Mouse (Mus musculus): ENCODE results near the gene Camp. TPM values are rescaled to one million over a fixed set of nuclear protein-coding genes. Genes with fewer than 3 reads are reported as not detected.
A peak's percentile ranks its signal among the peaks of the same experiment; 100 is the strongest.

Camp gene
- total and polyA plus RNA-seq, 3 experiments, result 0.13 TPM; not detected in 2

DNA sequence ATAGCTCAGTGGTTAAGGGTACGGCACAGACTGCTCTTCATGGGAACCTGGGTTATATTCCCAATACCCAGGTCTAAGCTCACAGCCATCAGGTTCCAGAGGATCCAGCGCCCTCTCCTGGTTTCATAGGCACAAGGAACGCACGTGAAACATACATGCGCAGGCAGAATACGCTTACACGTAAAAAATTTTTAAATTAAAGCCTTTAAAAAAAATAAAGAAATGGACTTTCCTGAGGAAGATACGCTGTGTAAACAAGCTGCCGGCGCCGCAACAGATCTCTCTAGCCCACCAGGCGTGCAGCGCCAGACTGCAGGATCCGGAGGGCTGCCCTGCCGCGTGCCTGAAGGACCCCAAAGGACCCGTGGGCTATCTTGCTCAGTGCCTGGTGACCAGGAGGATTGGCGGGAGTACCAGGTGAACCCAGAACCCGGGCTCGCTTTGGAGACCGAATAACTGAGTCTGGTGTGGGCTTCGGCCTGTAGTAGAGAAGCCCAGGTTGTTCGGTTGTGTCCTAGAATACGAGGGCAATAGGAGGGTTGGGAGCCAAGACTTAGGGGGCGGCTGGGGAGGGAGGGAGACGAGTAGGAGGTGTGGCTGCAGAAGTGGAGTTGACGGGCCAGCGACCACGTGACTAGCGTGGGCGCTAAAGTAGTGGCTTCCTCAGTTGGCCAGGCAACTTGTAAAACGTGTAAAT is 16.9 kb downstream of the Camp start, which contains the start of gene Nme6 (continued):
- TF ChIP-seq USF2 (IDR thresholded peaks at IDR 0.05; ENCODE audit: borderline replicate concordance in 1 of 2, insufficient read depth in 1 of 2, low read depth in 1 of 2, low read length in 2 of 2), result peak; percentile 48 to 79; a peak in 3 of 4 replicates
- TF ChIP-seq E2F4 (IDR thresholded peaks at IDR 0.05; ENCODE audit: borderline replicate concordance, low read depth, low read length), result no peak; the same call in 1 of the 2 replicates

DNA sequence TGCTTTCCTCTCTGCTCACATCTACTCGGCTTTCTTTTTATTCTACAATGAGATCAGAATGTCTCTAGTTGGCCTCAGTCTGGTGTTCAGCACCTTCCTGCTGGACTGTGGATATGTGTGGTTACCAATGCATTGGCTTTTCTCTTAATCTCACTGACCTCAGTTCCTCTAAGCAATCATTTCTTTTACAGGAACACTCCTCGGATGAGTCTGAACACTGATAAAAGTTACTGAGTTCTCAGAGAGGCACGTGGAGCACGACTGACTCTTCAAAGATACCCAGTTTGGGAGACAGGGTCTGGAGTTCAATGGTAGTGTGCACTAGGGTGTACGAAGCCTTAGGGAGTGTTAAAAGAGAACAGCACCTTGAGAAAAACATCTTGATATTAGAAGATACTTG is 23.2 kb downstream of the Camp start:
- H3K27ac ChIP-seq (ENCODE audit: control insufficient read depth, low read depth, low read length), result peak overlapping the region; percentile 53
- peak; percentile 60 for DNase-seq (ENCODE audit: low read depth, low spot score)
- no peak overlapping the region for H3K9ac ChIP-seq (ENCODE audit: control insufficient read depth, low read depth, low read length, poor library complexity, severe bottlenecking)
- no peak overlapping the region for H3K4me3 ChIP-seq (ENCODE audit: control insufficient read depth in 1 of 2, insufficient read depth in 1 of 2, low read depth in 2 of 2, low read length in 2 of 2)
- peaks cover 12 to 16% of the 10 kb centered on the region in 2 experiments for H3K4me1 ChIP-seq (ENCODE audit: control insufficient read depth in 1 of 2, insufficient read depth in 2 of 2, low read length in 2 of 2)
- no peaks in the 10 kb centered on the region for H3K27me3 ChIP-seq (ENCODE audit: control insufficient read depth in 1 of 2, insufficient read depth in 2 of 2, low read length in 2 of 2)
- no peaks in the 10 kb centered on the region for H3K9me3 ChIP-seq (replicated peaks; ENCODE audit: insufficient read depth, low read length)
- no peaks in the 10 kb centered on the region for H3K79me2 ChIP-seq (ENCODE audit: control insufficient read depth, insufficient read depth, low read length, poor library complexity)
- peak; percentile 58; the same call in 1 of the 2 replicates for TF ChIP-seq MAX (IDR thresholded peaks at IDR 0.05; ENCODE audit: low read length)
- peak; percentile 57 for TF ChIP-seq MXI1 (IDR thresholded peaks at IDR 0.05; ENCODE audit: low read depth, low read length)
- peak; percentile 76; the same call in 1 of the 2 replicates for TF ChIP-seq MYC (IDR thresholded peaks at IDR 0.05; ENCODE audit: low read depth, low read length)
- no peak for TF ChIP-seq MAZ (IDR thresholded peaks at IDR 0.05; ENCODE audit: low read depth, low read length)
- TF ChIP-seq HCFC1 (IDR thresholded peaks at IDR 0.05; ENCODE audit: low read depth, low read length), result peak; percentile 10; the same call in 1 of the 2 replicates
- no peak for TF ChIP-seq MAFK (IDR thresholded peaks at IDR 0.05; ENCODE audit: borderline replicate concordance, low read depth, low read length)
- peak; percentile 64; the same call in 1 of the 2 replicates for TF ChIP-seq TCF12 (IDR thresholded peaks at IDR 0.05; ENCODE audit: low read depth, low read length)
- peak; percentile 78; the same call in 1 of the 2 replicates for TF ChIP-seq BHLHE40 (IDR thresholded peaks at IDR 0.05; ENCODE audit: borderline replicate concordance, low read depth, low read length)
- TF ChIP-seq USF1 (IDR thresholded peaks at IDR 0.05; ENCODE audit: low read depth, low read length), result peak; percentile 13; the same call in 1 of the 2 replicates
- 0 out of 2 replicates have a peak, but pooled peaks have one; percentile 22 for TF ChIP-seq GATA1 (IDR thresholded peaks at IDR 0.05; ENCODE audit: low read depth, low read length)
- TF ChIP-seq GABPA (IDR thresholded peaks at IDR 0.05; ENCODE audit: low read depth, low read length), result no peak
- peak in 1 of 2 experiments; percentile 31; a peak in 2 of 4 replicates for TF ChIP-seq EP300 (IDR thresholded peaks at IDR 0.05; ENCODE audit: low read depth in 1 of 2, low read length in 2 of 2)
- peaks cover 0 to 20% of the 10 kb centered on the region in 2 experiments; a peak in 2 of 4 replicates for H3K36me3 ChIP-seq (ENCODE audit: control insufficient read depth in 1 of 2, insufficient read depth in 2 of 2, low read length in 2 of 2)

DNA sequence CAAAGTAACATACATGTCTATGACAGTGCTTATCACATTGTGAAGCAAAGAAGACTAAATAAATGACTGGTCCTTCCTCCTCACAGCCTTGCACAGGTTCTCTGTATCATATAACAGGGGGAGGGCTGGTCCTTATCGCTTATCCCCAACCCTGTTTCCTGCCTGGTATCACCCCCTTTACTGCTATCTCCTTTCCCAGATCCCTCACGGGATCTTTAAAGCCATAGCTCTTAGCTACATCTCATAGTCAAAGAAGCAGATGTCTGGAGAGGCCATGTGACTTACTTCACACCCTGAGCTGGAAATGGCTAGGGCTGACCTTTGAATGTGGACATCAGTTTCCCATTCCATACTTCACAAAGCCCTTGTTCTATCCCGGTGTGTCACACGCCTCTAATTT is 23.7 kb downstream of the Camp start:
- peaks cover 0 to 20% of the 10 kb centered on the region in 2 experiments; a peak in 2 of 4 replicates for H3K36me3 ChIP-seq (ENCODE audit: control insufficient read depth in 1 of 2, insufficient read depth in 2 of 2, low read length in 2 of 2)
- H3K79me2 ChIP-seq (ENCODE audit: control insufficient read depth, insufficient read depth, low read length, poor library complexity), result no peaks in the 10 kb centered on the region
- H3K27ac ChIP-seq (ENCODE audit: control insufficient read depth, low read depth, low read length), result peak overlapping the region; percentile 53
- no peak overlapping the region for H3K4me3 ChIP-seq (ENCODE audit: control insufficient read depth in 1 of 2, insufficient read depth in 1 of 2, low read depth in 2 of 2, low read length in 2 of 2)
- peaks cover 12 to 16% of the 10 kb centered on the region in 2 experiments for H3K4me1 ChIP-seq (ENCODE audit: control insufficient read depth in 1 of 2, insufficient read depth in 2 of 2, low read length in 2 of 2)
- no peaks in the 10 kb centered on the region for H3K27me3 ChIP-seq (ENCODE audit: control insufficient read depth in 1 of 2, insufficient read depth in 2 of 2, low read length in 2 of 2)
- H3K9me3 ChIP-seq (replicated peaks; ENCODE audit: insufficient read depth, low read length), result no peaks in the 10 kb centered on the region
- no peak overlapping the region for H3K9ac ChIP-seq (ENCODE audit: control insufficient read depth, low read depth, low read length, poor library complexity, severe bottlenecking)
- peak; percentile 69 for DNase-seq (ENCODE audit: low read depth, low spot score)
- TF ChIP-seq USF2 (IDR thresholded peaks at IDR 0.05; ENCODE audit: borderline replicate concordance in 1 of 2, insufficient read depth in 1 of 2, low read depth in 1 of 2, low read length in 2 of 2), result peak in 1 of 2 experiments; percentile 45; a peak in 1 of 4 replicates
- TF ChIP-seq KAT2A (conservative IDR thresholded peaks at IDR 0.05; ENCODE audit: low read depth, low read length), result 0 out of 2 replicates have a peak, but pooled peaks have one; percentile 9
- no peak for TF ChIP-seq RAD21 (IDR thresholded peaks at IDR 0.05; ENCODE audit: low read depth, low read length)
- no peak for TF ChIP-seq UBTF (IDR thresholded peaks at IDR 0.05; ENCODE audit: borderline replicate concordance, insufficient read depth, low read depth, low read length)
- TF ChIP-seq TCF12 (IDR thresholded peaks at IDR 0.05; ENCODE audit: low read depth, low read length), result peak; percentile 98
- TF ChIP-seq EP300 (IDR thresholded peaks at IDR 0.05; ENCODE audit: low read depth in 1 of 2, low read length in 2 of 2), result peak; percentile 83 to 91
- TF ChIP-seq MYC (IDR thresholded peaks at IDR 0.05; ENCODE audit: low read depth, low read length), result no peak
- TF ChIP-seq MXI1 (IDR thresholded peaks at IDR 0.05; ENCODE audit: low read depth, low read length), result peak; percentile 65
- peak; percentile 97 for TF ChIP-seq GATA1 (IDR thresholded peaks at IDR 0.05; ENCODE audit: low read depth, low read length)
- peak; percentile 72 for TF ChIP-seq TAL1 (IDR thresholded peaks at IDR 0.05; ENCODE audit: low read length)
- peak; percentile 68 for TF ChIP-seq MAX (IDR thresholded peaks at IDR 0.05; ENCODE audit: low read length)
- TF ChIP-seq ZC3H11A (IDR thresholded peaks at IDR 0.05; ENCODE audit: low read depth, low read length), result no peak; the same call in 1 of the 2 replicates
- TF ChIP-seq ZNF384 (IDR thresholded peaks at IDR 0.05; ENCODE audit: low read depth, low read length), result no peak
- TF ChIP-seq JUND (IDR thresholded peaks at IDR 0.05; ENCODE audit: low read depth, low read length), result no peak
- peak; percentile 96 for TF ChIP-seq BHLHE40 (IDR thresholded peaks at IDR 0.05; ENCODE audit: borderline replicate concordance, low read depth, low read length)
- no peak for TF ChIP-seq NELFE (IDR thresholded peaks at IDR 0.05; ENCODE audit: low read depth, low read length)
- TF ChIP-seq MAZ (IDR thresholded peaks at IDR 0.05; ENCODE audit: low read depth, low read length), result no peak
- TF ChIP-seq MAFK (IDR thresholded peaks at IDR 0.05; ENCODE audit: borderline replicate concordance, low read depth, low read length), result 0 out of 2 replicates have a peak, but pooled peaks have one; percentile 36
- TF ChIP-seq MYB (IDR thresholded peaks at IDR 0.05; ENCODE audit: low read depth, low read length), result no peak
- TF ChIP-seq TBP (IDR thresholded peaks at IDR 0.05; ENCODE audit: low read depth, low read length), result no peak
- 0 out of 2 replicates have a peak, but pooled peaks have one; percentile 5 for TF ChIP-seq GABPA (IDR thresholded peaks at IDR 0.05; ENCODE audit: low read depth, low read length)

Measured in MEL (cell line).